Mouse (Mus musculus) liver, embryonic 14.5 days (tissue): ENCODE measurements around the gene Skil.

ENCODE experiments used
- CTCF ChIP-seq: IDR thresholded peaks from 2 replicates; pipeline ENCODE4 v1.5.1; 2016; ENCODE audit warnings: antibody characterized with exemption, low read depth, control low read depth
- EP300 ChIP-seq: IDR thresholded peaks from 2 replicates; pipeline ENCODE4 v1.6.1; 2016; ENCODE audit warnings: antibody characterized with exemption, low read depth

DNA sequence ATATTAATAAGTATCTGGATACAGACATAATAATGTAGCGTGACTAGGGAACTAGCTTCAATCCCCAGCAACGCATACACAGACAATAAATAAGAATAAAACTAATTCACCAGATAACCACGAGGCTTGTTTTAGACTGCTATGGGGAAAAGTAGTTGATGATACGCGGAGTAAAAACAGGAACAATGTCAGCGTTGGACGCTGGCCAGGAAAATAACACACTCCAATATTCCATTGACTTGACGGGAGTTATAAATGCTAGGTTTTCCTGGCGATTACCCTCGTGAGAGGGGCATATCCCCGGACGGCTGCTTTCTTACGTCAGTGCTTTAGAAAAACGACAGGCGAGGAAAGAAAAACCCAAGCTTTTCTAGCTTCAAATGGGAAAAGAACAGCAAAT, 62.9 kb downstream of the Skil start:
- TF ChIP-seq CTCF, result no peak
- TF ChIP-seq EP300, result no peak
